Mouse (Mus musculus) midbrain, embryonic 14.5 days (tissue): ENCODE measurements at regions not wholly inside any gene's neighbourhood (a gene's known extent, or its start where the extent isn't known, plus 50 kb on each side); places are given as distances from the start of the nearest gene placed in this dataset.

ENCODE experiments used
- ATAC-seq: fragments of 200-750 bp; cut with Nextera tagmentation; 2 replicates; pipeline ENCODE4 v1.8.0; 2017; ENCODE audit warnings: moderate number of reproducible peaks, moderate library complexity; ENCODE audit not compliant: low FRiP score, low TSS enrichment
- DNase-seq: peaks from one replicate; pipeline ENCODE4 v3.0.0-alpha.2; 2015
- H3K27ac ChIP-seq: fragments of 300-500 bp; sonication (generic); replicated peaks from 2 replicates; pipeline ENCODE4 v1.5.1; 2014; ENCODE audit warnings: mild to moderate bottlenecking, low read depth, low read length, moderate library complexity
- H3K27me3 ChIP-seq: fragments of 300-500 bp; sonication (generic); 2 replicates; pipeline ENCODE4 v1.6.1; 2014; ENCODE audit warnings: low read length, control low read depth, mixed read lengths; ENCODE audit not compliant: control insufficient read depth, insufficient read depth
- H3K36me3 ChIP-seq: fragments of 300-500 bp; sonication (generic); 2 replicates; pipeline ENCODE4 v1.6.1; 2014; ENCODE audit warnings: low read length, control low read depth; ENCODE audit not compliant: control insufficient read depth, insufficient read depth
- H3K4me1 ChIP-seq: fragments of 300-500 bp; sonication (generic); 2 replicates; pipeline ENCODE4 v1.6.1; 2014; ENCODE audit warnings: mild to moderate bottlenecking, antibody characterized with exemption, low read length, control low read depth; ENCODE audit not compliant: control insufficient read depth, insufficient read depth
- H3K4me2 ChIP-seq: fragments of 300-500 bp; sonication (generic); 2 replicates; pipeline ENCODE4 v1.6.1; 2014; ENCODE audit warnings: mild to moderate bottlenecking, low read length, moderate library complexity
- H3K4me3 ChIP-seq: fragments of 300-500 bp; sonication (generic); replicated peaks from 2 replicates; pipeline ENCODE4 v1.5.1; 2014; ENCODE audit warnings: low read depth, low read length
- H3K9ac ChIP-seq: fragments of 300-500 bp; sonication (generic); replicated peaks from 2 replicates; pipeline ENCODE4 v1.6.1; 2014; ENCODE audit warnings: mild to moderate bottlenecking, low read length, moderate library complexity
- H3K9me3 ChIP-seq: fragments of 300-500 bp; sonication (generic); 2 replicates; pipeline ENCODE4 v1.6.1; 2016; ENCODE audit warnings: low read length, control low read depth, mixed read lengths; ENCODE audit not compliant: control insufficient read depth
- WGBS: fragments of 180-500 bp; shearing (Covaris S2); extraction: QIAGEN DNeasy Blood & Tissue Kit; methylation state at CpG from one replicate; pipeline ENCODE4 v1.1.7; 2014; 5-methylcytosine and 5-hydroxymethylcytosine counted together

GRCm38 (mm10) chr3:17318450-17318849 lies 629.8 kb upstream of the Cypt12 start:
- peak overlapping the region; percentile 88; the same call in 1 of the 2 replicates for H3K27ac ChIP-seq
- H3K4me1 ChIP-seq = peaks cover 23% of the 10 kb centered on the region
- H3K4me2 ChIP-seq = no peak overlapping the region
- H3K9me3 ChIP-seq = no peaks in the 10 kb centered on the region
- no peaks in the 10 kb centered on the region for H3K36me3 ChIP-seq
- no peak for DNase-seq
- H3K4me3 ChIP-seq = no peak overlapping the region
- WGBS = 86% methylated on average over 3 of the region's 3 CpGs
- H3K9ac ChIP-seq = no peak overlapping the region
- no peak for ATAC-seq
- H3K27me3 ChIP-seq = no peaks in the 10 kb centered on the region

GRCm38 (mm10) chr3:17319213-17319612 lies 629.0 kb upstream of the Cypt12 start:
- H3K27ac ChIP-seq = peak overlapping the region; percentile 88
- no peaks in the 10 kb centered on the region for H3K9me3 ChIP-seq
- no peak overlapping the region for H3K4me3 ChIP-seq
- H3K9ac ChIP-seq = peak overlapping the region; percentile 42; the same call in 1 of the 2 replicates
- WGBS = 5% methylated on average over 9 of the region's 9 CpGs
- peaks cover 30% of the 10 kb centered on the region for H3K4me1 ChIP-seq
- H3K36me3 ChIP-seq = no peaks in the 10 kb centered on the region
- peak overlapping the region; percentile 41 for H3K4me2 ChIP-seq
- H3K27me3 ChIP-seq = no peaks in the 10 kb centered on the region
- DNase-seq = peak; percentile 89
- ATAC-seq = peak; percentile 90

DNA sequence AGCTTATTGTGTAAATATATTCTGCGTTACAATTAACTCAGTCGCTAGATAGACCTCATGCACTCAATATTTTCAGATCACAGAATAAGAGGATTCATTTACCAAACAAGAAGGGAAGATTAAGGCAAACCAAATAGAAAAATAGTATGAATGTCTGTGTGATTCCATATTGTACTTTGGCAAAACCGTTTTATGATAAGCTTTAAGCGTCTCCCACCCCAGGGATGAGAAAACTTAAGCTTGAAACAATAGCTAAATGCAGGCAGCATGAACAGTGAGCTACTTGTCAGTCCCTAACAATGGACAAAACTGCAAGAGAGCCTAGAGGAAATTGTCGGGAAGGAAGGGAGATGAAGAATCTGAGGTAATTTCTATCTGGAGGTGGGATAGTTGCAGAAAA lies 628.3 kb upstream of the Cypt12 start:
- DNase-seq (peak; percentile 60), ATAC-seq (no peak)
- H3K27ac ChIP-seq = peak overlapping the region; percentile 85
- peak overlapping the region; percentile 42; the same call in 1 of the 2 replicates for H3K9ac ChIP-seq
- H3K4me3 ChIP-seq = no peak overlapping the region
- no peaks in the 10 kb centered on the region for H3K36me3 ChIP-seq
- no peaks in the 10 kb centered on the region for H3K27me3 ChIP-seq
- H3K4me1 ChIP-seq = peaks cover 37% of the 10 kb centered on the region
- peak overlapping the region; percentile 42 for H3K4me2 ChIP-seq
- WGBS = 23% methylated on average over 5 of the region's 5 CpGs
- no peaks in the 10 kb centered on the region for H3K9me3 ChIP-seq

GRCm38 (mm10) chr3:17322266-17322665 lies 625.9 kb upstream of the Cypt12 start:
- 25% methylated on average over 2 of the region's 2 CpGs for WGBS
- Histone ChIP-seq H3K27me3 (no peaks in the 10 kb centered on the region), H3K4me2 (peak overlapping the region; percentile 39), H3K9me3 (no peaks in the 10 kb centered on the region), H3K27ac (peak overlapping the region; percentile 88), H3K4me3 (no peak overlapping the region), H3K36me3 (no peaks in the 10 kb centered on the region), H3K9ac (no peak overlapping the region; the same call in 1 of the 2 replicates), H3K4me1 (peaks cover 50% of the 10 kb centered on the region)
- ATAC-seq (no peak), DNase-seq (peak; percentile 62)

- Histone ChIP-seq H3K9ac (peak overlapping the region; percentile 55), H3K4me1 (peaks cover 60% of the 10 kb centered on the region), H3K4me3 (peak overlapping the region; percentile 24), H3K4me2 (peak overlapping the region; percentile 52), H3K27me3 (no peaks in the 10 kb centered on the region), H3K9me3 (no peaks in the 10 kb centered on the region), H3K27ac (peak overlapping the region; percentile 88), H3K36me3 (no peaks in the 10 kb centered on the region)
- DNase-seq = peak; percentile 79
- ATAC-seq = no peak; the same call in 1 of the 2 replicates
- 17% methylated on average over 7 of the region's 7 CpGs for WGBS
Observed at GRCm38 (mm10) chr3:17324816-17325215, 623.4 kb upstream of the Cypt12 start.

- 32% methylated on average over 2 of the region's 2 CpGs for WGBS
- peak overlapping the region; percentile 55 for H3K9ac ChIP-seq
Observed at GRCm38 (mm10) chr3:17325821-17326220, 622.4 kb upstream of the Cypt12 start.

GRCm38 (mm10) chr3:17326292-17326691 lies 621.9 kb upstream of the Cypt12 start:
- H3K4me2 ChIP-seq = peak overlapping the region; percentile 52
- peak overlapping the region; percentile 13 for H3K4me3 ChIP-seq
- no peaks in the 10 kb centered on the region for H3K9me3 ChIP-seq
- WGBS = 14% methylated on average over 8 of the region's 8 CpGs
- peak; percentile 86 for DNase-seq
- no peaks in the 10 kb centered on the region for H3K36me3 ChIP-seq
- ATAC-seq = peak; percentile 71
- H3K9ac ChIP-seq = peak overlapping the region; percentile 55
- peak overlapping the region; percentile 88 for H3K27ac ChIP-seq
- no peaks in the 10 kb centered on the region for H3K27me3 ChIP-seq
- H3K4me1 ChIP-seq = peaks cover 63% of the 10 kb centered on the region

More at GRCm38 (mm10) chr3:17325821-17326220, 622.4 kb upstream of the Cypt12 start:
- H3K27me3 ChIP-seq = no peaks in the 10 kb centered on the region
- H3K4me1 ChIP-seq = peaks cover 61% of the 10 kb centered on the region
- H3K4me3 ChIP-seq = peak overlapping the region; percentile 24
- H3K4me2 ChIP-seq = peak overlapping the region; percentile 52
- no peaks in the 10 kb centered on the region for H3K36me3 ChIP-seq
- H3K27ac ChIP-seq = peak overlapping the region; percentile 88
- DNase-seq (peak; percentile 69), ATAC-seq (peak; percentile 12; the same call in 1 of the 2 replicates)
- no peaks in the 10 kb centered on the region for H3K9me3 ChIP-seq

GRCm38 (mm10) chr3:17326774-17327173 lies 621.4 kb upstream of the Cypt12 start:
- H3K9me3 ChIP-seq = no peaks in the 10 kb centered on the region
- peak overlapping the region; percentile 13 for H3K4me3 ChIP-seq
- H3K27ac ChIP-seq = peak overlapping the region; percentile 88
- H3K4me1 ChIP-seq = peaks cover 63% of the 10 kb centered on the region
- ATAC-seq (0 out of 2 replicates have a peak, but pooled peaks have one; percentile 21), DNase-seq (peak; percentile 67)
- H3K36me3 ChIP-seq = no peaks in the 10 kb centered on the region
- peak overlapping the region; percentile 55; the same call in 1 of the 2 replicates for H3K9ac ChIP-seq
- no peaks in the 10 kb centered on the region for H3K27me3 ChIP-seq
- WGBS = 37% methylated on average over 4 of the region's 4 CpGs
- H3K4me2 ChIP-seq = peak overlapping the region; percentile 52

DNA sequence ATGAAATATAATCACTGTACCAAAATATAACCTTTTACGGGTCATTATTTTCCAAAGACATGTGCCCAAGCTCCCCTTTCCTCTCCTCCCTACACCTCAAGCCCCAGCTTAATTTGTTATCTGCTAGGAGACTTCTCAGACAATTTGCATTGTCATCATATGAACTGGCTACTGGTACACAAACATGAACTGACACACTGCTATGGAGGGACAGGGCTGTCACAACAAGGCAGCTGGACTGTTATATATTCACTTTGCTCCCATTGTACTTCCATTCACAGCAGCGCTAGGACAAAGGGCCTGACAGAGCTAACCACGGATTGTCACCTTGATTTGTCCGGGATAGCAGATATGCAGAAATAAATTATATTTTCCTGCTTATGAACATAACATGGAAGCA lies 620.5 kb upstream of the Cypt12 start:
- WGBS = 22% methylated on average over 4 of the region's 4 CpGs
- Histone ChIP-seq H3K36me3 (no peaks in the 10 kb centered on the region), H3K4me1 (peaks cover 58% of the 10 kb centered on the region), H3K27ac (peak overlapping the region; percentile 91), H3K4me3 (peak overlapping the region; percentile 19; the same call in 1 of the 2 replicates), H3K9ac (peak overlapping the region; percentile 53), H3K4me2 (peak overlapping the region; percentile 52), H3K9me3 (no peaks in the 10 kb centered on the region), H3K27me3 (no peaks in the 10 kb centered on the region)
- ATAC-seq (peak; percentile 75), DNase-seq (peak; percentile 68)
